Mouse (Mus musculus) liver, postnatal 0 days (tissue): Measurements from ENCODE around the gene Thtpa.

ENCODE experiments used
- CTCF ChIP-seq: sonication (generic); IDR thresholded peaks from 2 replicates; pipeline ENCODE4 v1.5.1; 2016; ENCODE audit warnings: antibody characterized with exemption, low read depth
- EP300 ChIP-seq: IDR thresholded peaks from 2 replicates; pipeline ENCODE4 v1.6.1; 2016; ENCODE audit warnings: antibody characterized with exemption, low read depth, mild to moderate bottlenecking

DNA sequence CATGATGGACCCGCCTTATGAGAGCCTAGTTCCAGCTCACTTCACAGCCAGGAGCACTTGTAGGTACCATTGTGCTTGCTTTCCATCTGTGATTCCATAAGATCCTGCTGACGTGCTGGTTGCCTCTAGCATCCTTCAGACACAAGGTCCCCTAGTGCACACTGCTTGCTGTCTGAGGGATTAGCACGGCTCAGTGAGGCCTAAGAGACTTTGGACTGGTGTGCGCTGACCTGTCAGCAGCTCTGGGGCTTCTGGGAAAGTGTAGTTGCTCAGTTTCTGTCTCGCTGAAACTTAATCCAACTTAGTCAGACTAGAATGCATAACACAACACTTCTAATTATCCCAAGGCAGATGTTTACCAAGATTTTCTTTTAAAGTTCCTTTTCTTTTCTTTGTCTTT lies 34.7 kb upstream of the Thtpa start:
- TF ChIP-seq CTCF (no peak), EP300 (no peak)
